Comparison of ENCODE assay signal across 9 mouse cellular contexts in the genomic region with DNA sequence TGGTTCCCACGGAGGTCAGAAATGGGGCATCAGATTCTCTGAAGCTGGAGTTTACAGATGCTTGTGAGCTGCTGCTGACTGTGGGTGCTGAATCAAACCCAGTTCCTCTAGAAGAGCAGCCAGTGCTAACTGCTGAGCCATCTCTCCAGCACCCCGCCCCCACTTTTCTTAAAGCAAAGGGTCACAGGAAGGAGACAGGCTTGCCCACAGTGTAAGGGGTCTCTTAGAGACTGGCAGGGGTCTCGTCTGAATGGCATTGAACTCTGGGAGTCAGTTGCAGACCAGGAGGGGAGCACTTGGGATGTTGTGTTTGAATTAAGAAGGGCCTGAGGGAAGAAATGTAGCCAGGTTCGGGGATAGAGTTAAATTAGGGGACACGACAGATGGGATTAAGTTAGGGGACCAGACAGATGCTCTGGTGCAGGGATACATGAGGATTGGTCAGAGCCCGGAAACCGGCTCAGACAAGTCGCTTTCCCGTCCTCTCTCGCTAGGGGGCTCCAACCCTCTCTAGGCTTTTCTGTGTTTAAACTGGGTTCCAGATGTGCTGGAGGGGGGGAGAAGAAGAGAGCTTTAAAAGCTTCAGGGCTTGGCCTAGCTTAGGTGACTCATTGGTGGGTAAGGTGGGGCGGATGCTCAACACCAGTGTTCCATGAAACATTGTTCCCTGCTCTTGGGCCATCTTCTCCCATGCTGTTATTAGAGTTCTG. TPM values are rescaled to one million over a fixed set of nuclear protein-coding genes. Genes with fewer than 3 reads are reported as not detected.
A peak's percentile ranks its signal among the peaks of the same experiment; 100 is the strongest.
DNase-seq lines count a peak whose midpoint lies in the region; ATAC-seq lines count a peak whose summit lies in the region.
"Had no signal": no experiment of that assay in that cellular context is flagged by ENCODE, and none has a peak within 500 bp of the region (broad histone marks: within the 10 kb centered on the region; RNA-seq: fewer than 3 reads in every experiment).

No protein-coding gene starts in this region.

- H3K27ac ChIP-seq in midbrain, embryonic 14.5 days (replicated peaks; ENCODE audit: low read depth, low read length): no peak overlapping the region
- H3K27ac ChIP-seq in midbrain, embryonic 16.5 days (ENCODE audit: low read length): no peak overlapping the region
- H3K27ac ChIP-seq: heart, embryonic 15.5 days had no signal

- peak; percentile 41 for DNase-seq in gastrocnemius, adult 18-20 months (ENCODE audit: low spot score)
- no peak for DNase-seq in gastrocnemius, postnatal 25 days
- DNase-seq in midbrain, embryonic 14.5 days: peak; percentile 79
- peak; percentile 76 for DNase-seq in adrenal gland, postnatal 14 days
- DNase-seq in forelimb bud, embryonic 11.5 days (ENCODE audit: low read depth, low spot score): peak; percentile 72
- DNase-seq in lung, postnatal 36 days: peak; percentile 75

- WGBS in midbrain, embryonic 14.5 days: 18% methylated on average over 11 of the region's 11 CpGs
- 12% methylated on average over 11 of the region's 11 CpGs for WGBS in midbrain, embryonic 16.5 days

- H3K27me3 ChIP-seq in midbrain, embryonic 14.5 days (ENCODE audit: control insufficient read depth, insufficient read depth, low read length): peaks cover 40% of the 10 kb centered on the region
- H3K27me3 ChIP-seq in midbrain, embryonic 16.5 days (ENCODE audit: control insufficient read depth, insufficient read depth, low read depth, low read length): peaks cover 42% of the 10 kb centered on the region

- H3K4me1 ChIP-seq in midbrain, embryonic 14.5 days (ENCODE audit: control insufficient read depth, insufficient read depth, low read length): peaks cover 16% of the 10 kb centered on the region; the same call in 1 of the 2 replicates
- peaks cover 18% of the 10 kb centered on the region for H3K4me1 ChIP-seq in midbrain, embryonic 16.5 days (ENCODE audit: control insufficient read depth, insufficient read depth, low read length)

- ATAC-seq in midbrain, embryonic 14.5 days (ENCODE audit: low FRiP score, low TSS enrichment): no peak
- ATAC-seq in midbrain, embryonic 16.5 days: no peak
- ATAC-seq in inflammation-experienced regulatory T-cells, adult 6 months: no peak

- no peak overlapping the region for H3K4me3 ChIP-seq in midbrain, embryonic 14.5 days (replicated peaks; ENCODE audit: low read depth, low read length)
- H3K4me3 ChIP-seq in midbrain, embryonic 16.5 days (ENCODE audit: low read depth, low read length): no peak overlapping the region

- H3K9me3 ChIP-seq in midbrain, embryonic 14.5 days (ENCODE audit: control insufficient read depth, low read length): no peaks in the 10 kb centered on the region
- no peaks in the 10 kb centered on the region for H3K9me3 ChIP-seq in midbrain, embryonic 16.5 days (replicated peaks; ENCODE audit: control insufficient read depth, low read length, poor library complexity, severe bottlenecking)
- H3K9me3 ChIP-seq: heart, embryonic 15.5 days had no signal

- no peak overlapping the region for H3K4me2 ChIP-seq in midbrain, embryonic 14.5 days (ENCODE audit: low read length)
- H3K4me2 ChIP-seq in midbrain, embryonic 16.5 days (ENCODE audit: low read length): no peak overlapping the region

- no peaks in the 10 kb centered on the region for H3K36me3 ChIP-seq in midbrain, embryonic 14.5 days (ENCODE audit: control insufficient read depth, insufficient read depth, low read length)
- no peaks in the 10 kb centered on the region for H3K36me3 ChIP-seq in midbrain, embryonic 16.5 days (ENCODE audit: control insufficient read depth, insufficient read depth, low read length)
- H3K36me3 ChIP-seq: heart, embryonic 15.5 days had no signal

- H3K9ac ChIP-seq in midbrain, embryonic 14.5 days (replicated peaks; ENCODE audit: low read length): no peak overlapping the region
- H3K9ac ChIP-seq in midbrain, embryonic 16.5 days (ENCODE audit: low read depth, low read length): no peak overlapping the region
- H3K9ac ChIP-seq: heart, embryonic 15.5 days had no signal

RNA-seq across cellular contexts. Expression of gene Kazald1, which starts 7.0 kb away (rescaled TPM):
- 10 to 100 TPM in 1 of 2 experiments, 1 to 10 TPM in 1; 6.3 to 11.2 TPM for total RNA-seq in gastrocnemius, adult 18-20 months (2021)
- total RNA-seq in gastrocnemius, postnatal 25 days (2021): 1 to 10 TPM; 5.4 to 6.3 TPM
- polyA plus RNA-seq in midbrain, embryonic 14.5 days (2014; fragmentation: Nextera tagmentation; extraction: Ambion mirVana): 0.72 and 1.4 TPM in 2 replicates
- polyA plus RNA-seq in midbrain, embryonic 16.5 days (2015; fragmentation: Nextera tagmentation; extraction: Ambion mirVana): 1.3 and 1.9 TPM in 2 replicates
- total RNA-seq in adrenal gland, postnatal 14 days (2021): 5.7 and 6.3 TPM in 2 replicates
- 1 to 10 TPM in 1 of 3 experiments, under 1 TPM in 2; 0.21 to 1.0 (median 0.56) TPM for polyA plus RNA-seq in inflammation-experienced regulatory T-cells, adult 6 months (2017; shearing (Covaris generic))

RNA-seq across cellular contexts. Expression of gene Sfxn3, which starts 34.7 kb away (rescaled TPM):
- 10 to 100 TPM; 23.2 to 24.9 TPM for total RNA-seq in gastrocnemius, adult 18-20 months (2021)
- total RNA-seq in gastrocnemius, postnatal 25 days (2021): 10 to 100 TPM; 20.7 to 22.5 TPM
- polyA plus RNA-seq in midbrain, embryonic 14.5 days (2014; fragmentation: Nextera tagmentation; extraction: Ambion mirVana): 71.1 and 72.7 TPM in 2 replicates
- 95.9 and 101 TPM in 2 replicates for polyA plus RNA-seq in midbrain, embryonic 16.5 days (2015; fragmentation: Nextera tagmentation; extraction: Ambion mirVana)
- total RNA-seq in adrenal gland, postnatal 14 days (2021): 51.7 and 58.1 TPM in 2 replicates
- 10 to 100 TPM; 61.5 to 97.7 (median 97.5) TPM for polyA plus RNA-seq in inflammation-experienced regulatory T-cells, adult 6 months (2017; shearing (Covaris generic))

RNA-seq across cellular contexts. Expression of gene Pdzd7, which starts 36.5 kb away (rescaled TPM):
- total RNA-seq in gastrocnemius, adult 18-20 months (2021): 1 to 10 TPM; 4.7 to 5.4 TPM
- total RNA-seq in gastrocnemius, postnatal 25 days (2021): 1 to 10 TPM; 5.4 to 5.9 TPM
- polyA plus RNA-seq in midbrain, embryonic 14.5 days (2014; fragmentation: Nextera tagmentation; extraction: Ambion mirVana): 2.4 and 2.8 TPM in 2 replicates
- 2.9 and 3.9 TPM in 2 replicates for polyA plus RNA-seq in midbrain, embryonic 16.5 days (2015; fragmentation: Nextera tagmentation; extraction: Ambion mirVana)
- not detected in 2 replicates for total RNA-seq in adrenal gland, postnatal 14 days (2021)
- polyA plus RNA-seq in inflammation-experienced regulatory T-cells, adult 6 months (2017; shearing (Covaris generic)): not detected
